Comparison of ENCODE assay signal across 8 mouse cellular contexts in the genomic region with DNA sequence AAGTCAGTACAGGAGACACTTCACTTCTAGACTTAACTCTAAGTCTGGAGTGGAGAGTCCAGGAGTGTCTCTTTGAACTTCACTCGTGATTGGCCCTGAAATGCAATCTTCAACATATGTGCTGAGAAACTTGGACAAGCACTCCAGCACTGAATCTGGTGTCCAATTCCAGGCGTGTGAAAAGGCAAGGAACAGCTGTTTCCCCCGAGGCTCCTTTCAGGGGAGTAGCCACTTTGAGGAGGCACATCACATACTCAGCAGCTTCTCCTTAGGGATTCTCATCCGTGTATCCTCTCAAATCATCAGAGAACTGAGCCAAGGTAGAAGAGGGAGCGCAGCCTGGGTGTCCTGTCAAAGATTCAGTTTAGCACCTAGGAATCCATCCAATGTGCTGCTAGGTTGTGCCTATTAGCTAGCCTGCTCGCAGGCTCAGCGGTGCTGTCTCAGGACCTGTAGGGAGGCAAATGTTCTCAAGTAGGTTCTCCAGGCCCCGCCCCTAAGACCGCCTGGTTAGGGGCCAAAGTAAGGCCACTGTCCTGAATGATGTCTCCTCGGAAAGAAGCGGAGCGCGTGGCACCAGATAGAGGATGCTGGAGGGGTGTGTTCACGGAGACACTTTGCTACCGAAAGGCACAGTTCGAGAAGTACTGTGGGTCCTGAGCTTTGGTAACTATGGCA. TPM values are rescaled to one million over a fixed set of nuclear protein-coding genes. Genes with fewer than 3 reads are reported as not detected.
DNase-seq lines count a peak whose midpoint lies in the region; ATAC-seq lines count a peak whose summit lies in the region.

TSS of gene Xkrx (minus strand) at position 34 of the 678 bp plus-strand sequence.

- no peak within 1 kb of the TSS for H3K27ac ChIP-seq in hindbrain, embryonic 12.5 days

- H3K4me3 ChIP-seq in hindbrain, embryonic 12.5 days: peak within 1 kb of the TSS; percentile 29

- peak within 1 kb of the TSS; percentile 52 for H3K4me2 ChIP-seq in hindbrain, embryonic 12.5 days (replicated peaks)

- WGBS in hindbrain, embryonic 12.5 days: 29% methylated on average over 16 of the region's 16 CpGs

- peak; percentile 3 to 4 for DNase-seq in lung, adult 18-20 months
- DNase-seq in lung, postnatal 36 days: no peak
- DNase-seq in cerebellum, postnatal 25 days: peak; percentile 22 to 30
- peak; percentile 2 for DNase-seq in lung, postnatal 25 days (ENCODE audit: low spot score)
- DNase-seq in testis, postnatal 10 days (ENCODE audit: low spot score): peak; percentile 37
- no peak for DNase-seq in right cerebral cortex, postnatal 25 days
- no peak for DNase-seq in left cerebral cortex, postnatal 36 days (ENCODE audit: low spot score in 2 of 2)

- no peaks in the 10 kb centered on the region for H3K36me3 ChIP-seq in hindbrain, embryonic 12.5 days

- no peaks in the 10 kb centered on the region for H3K4me1 ChIP-seq in hindbrain, embryonic 12.5 days

- H3K9ac ChIP-seq in hindbrain, embryonic 12.5 days: no peak within 1 kb of the TSS

- intact Hi-C loops in left cerebral cortex, postnatal 36 days (cut with DNase I): no loop called here

- no peak for ATAC-seq in hindbrain, embryonic 12.5 days (ENCODE audit: low FRiP score)

- H3K27me3 ChIP-seq in hindbrain, embryonic 12.5 days: peaks cover 19% of the 10 kb centered on the region; the same call in 1 of the 2 replicates

- H3K9me3 ChIP-seq in hindbrain, embryonic 12.5 days (replicated peaks): no peaks in the 10 kb centered on the region

RNA-seq across cellular contexts. Expression of gene Xkrx, which starts in this region (rescaled TPM):
- 0.09 and 0.13 TPM in 2 replicates for polyA plus RNA-seq in hindbrain, embryonic 12.5 days (2016; fragmentation: Nextera tagmentation; extraction: Ambion mirVana)
- 1 to 10 TPM; 1.2 to 1.6 TPM for total RNA-seq in left cerebral cortex, postnatal 36 days (2021)

Comparison
In these comparisons a context has a peak if more than half of its experiments do, and no peak if none do; other contexts are left out.
1. DNase-seq: peak in lung, adult 18-20 months (2 of 2), cerebellum, postnatal 25 days (2 of 2), lung, postnatal 25 days (single experiment) and testis, postnatal 10 days (single experiment); none in lung, postnatal 36 days (single experiment), right cerebral cortex, postnatal 25 days (single experiment) and left cerebral cortex, postnatal 36 days (0 of 2).